Mouse (Mus musculus) thymus, adult 2 months (tissue): Measurements from ENCODE around the gene Avil.

Experiments
- CTCF ChIP-seq: fragments of 200-500 bp; IDR thresholded peaks from 2 replicates; pipeline ENCODE4 v1.5.1; 2012; ENCODE audit warnings: mild to moderate bottlenecking, control low read depth, low read length, moderate library complexity, borderline replicate concordance; ENCODE audit not compliant: control insufficient read depth, poor library complexity, insufficient read depth; ENCODE audit errors: extremely low read depth
- POLR2A ChIP-seq: fragments of 200-500 bp; IDR thresholded peaks from 2 replicates; pipeline ENCODE4 v1.6.1; 2012; ENCODE audit warnings: mild to moderate bottlenecking, low read length, control low read depth, moderate library complexity; ENCODE audit not compliant: control insufficient read depth, poor library complexity, insufficient read depth; ENCODE audit errors: extremely low read depth

GRCm38 (mm10) chr10:126980933-126981530 is 19.5 kb upstream of the Avil start:
- TF ChIP-seq POLR2A = no peak
- TF ChIP-seq CTCF = 0 out of 2 replicates have a peak, but pooled peaks have one; percentile 11
